Comparison of ENCODE assay signal across 11 mouse cellular contexts in genomic region chr3:27987891-27988536, GRCm38 (mm10). TPM values are rescaled to one million over a fixed set of nuclear protein-coding genes. Genes with fewer than 3 reads are reported as not detected.
DNase-seq lines count a peak whose midpoint lies in the region; ATAC-seq and TF ChIP-seq lines count a peak whose summit lies in the region.
"Had no signal": no experiment of that assay in that cellular context is flagged by ENCODE, and none has a peak within 500 bp of the region (broad histone marks: within the 10 kb centered on the region; RNA-seq: fewer than 3 reads in every experiment).

No protein-coding gene starts in this region.

- H3K36me3 ChIP-seq in heart, embryonic 15.5 days = no peaks in the 10 kb centered on the region
- H3K36me3 ChIP-seq in lung, embryonic 14.5 days (ENCODE audit: insufficient read depth) = no peaks in the 10 kb centered on the region
- H3K36me3 ChIP-seq: hindbrain, embryonic 15.5 days; limb, embryonic 13.5 days had no signal

- H3K27ac ChIP-seq in heart, embryonic 15.5 days = peak overlapping the region; percentile 58
- peak overlapping the region; percentile 11; the same call in 1 of the 2 replicates for H3K27ac ChIP-seq in lung, embryonic 14.5 days (ENCODE audit: low read depth)
- H3K27ac ChIP-seq: hindbrain, embryonic 15.5 days; limb, embryonic 13.5 days had no signal

- DNase-seq in cerebellum, postnatal 10 days = peak; percentile 31 to 37
- no peak for DNase-seq in cerebellum, postnatal 4 days (ENCODE audit: low spot score in 2 of 2)
- peak; percentile 50 for DNase-seq in 3T3-L1 (ENCODE audit: low read depth, low spot score)
- DNase-seq in lung, embryonic 14.5 days = peak; percentile 71
- no peak for DNase-seq in adrenal gland, adult (ENCODE audit: inconsistent age in 2 of 2, low spot score in 1 of 2)
- no peak for DNase-seq in right cerebral cortex, postnatal 4 days
- DNase-seq in cerebellum, adult 11 months = no peak
- DNase-seq: thymus, postnatal 4 days had no signal

- peak overlapping the region; percentile 49 for H3K4me2 ChIP-seq in heart, embryonic 15.5 days
- no peak overlapping the region for H3K4me2 ChIP-seq in lung, embryonic 14.5 days
- H3K4me2 ChIP-seq: hindbrain, embryonic 15.5 days; limb, embryonic 13.5 days had no signal

- no peaks in the 10 kb centered on the region for H3K9me3 ChIP-seq in heart, embryonic 15.5 days (replicated peaks)
- H3K9me3 ChIP-seq in lung, embryonic 14.5 days (ENCODE audit: low read depth, low read length) = no peaks in the 10 kb centered on the region
- H3K9me3 ChIP-seq: hindbrain, embryonic 15.5 days; limb, embryonic 13.5 days had no signal

- H3K9ac ChIP-seq in heart, embryonic 15.5 days = no peak overlapping the region
- no peak overlapping the region for H3K9ac ChIP-seq in lung, embryonic 14.5 days
- H3K9ac ChIP-seq: hindbrain, embryonic 15.5 days; limb, embryonic 13.5 days had no signal

- H3K4me1 ChIP-seq in heart, embryonic 15.5 days (replicated peaks) = peaks cover 23% of the 10 kb centered on the region
- H3K4me1 ChIP-seq in lung, embryonic 14.5 days (ENCODE audit: insufficient read depth) = peaks cover 8% of the 10 kb centered on the region

- no peaks in the 10 kb centered on the region for H3K27me3 ChIP-seq in heart, embryonic 15.5 days
- H3K27me3 ChIP-seq in lung, embryonic 14.5 days (ENCODE audit: insufficient read depth, low read length) = no peaks in the 10 kb centered on the region
- H3K27me3 ChIP-seq: hindbrain, embryonic 15.5 days; limb, embryonic 13.5 days had no signal

- 22% methylated on average over 8 of the region's 8 CpGs for WGBS in heart, embryonic 15.5 days
- WGBS in lung, embryonic 14.5 days = 29% methylated on average over 8 of the region's 8 CpGs

- TF ChIP-seq CTCF in lung, embryonic 14.5 days (IDR thresholded peaks at IDR 0.05; ENCODE audit: low read depth) = no peak

- peak; percentile 16; the same call in 1 of the 2 replicates for ATAC-seq in heart, embryonic 15.5 days (replicated peaks; ENCODE audit: insufficient number of reproducible peaks, insufficient read depth, low FRiP score, low read depth)
- ATAC-seq in lung, embryonic 14.5 days (ENCODE audit: insufficient read depth) = peak; percentile 25; the same call in 1 of the 2 replicates

- 0 out of 2 replicates have a peak overlapping the region, but pooled peaks have one; percentile 5 for H3K4me3 ChIP-seq in heart, embryonic 15.5 days
- H3K4me3 ChIP-seq in lung, embryonic 14.5 days (ENCODE audit: low read depth, low read length) = no peak overlapping the region
- H3K4me3 ChIP-seq: hindbrain, embryonic 15.5 days; limb, embryonic 13.5 days had no signal

RNA-seq across cellular contexts. Expression of gene Pld1, which starts 49.5 kb away (rescaled TPM):
- polyA plus RNA-seq in heart, embryonic 15.5 days (2015; fragmentation: Nextera tagmentation; extraction: Ambion mirVana) = 6.8 and 7.2 TPM in 2 replicates
- 6.4 and 7.5 TPM in 2 replicates for polyA plus RNA-seq in lung, embryonic 14.5 days (2014; fragmentation: Nextera tagmentation; extraction: Ambion mirVana)

Comparison
In these comparisons a context has a peak if more than half of its experiments do, and no peak if none do; other contexts are left out.
1. DNase-seq: peak in cerebellum, postnatal 10 days (2 of 2), 3T3-L1 (single experiment) and lung, embryonic 14.5 days (single experiment); none in cerebellum, postnatal 4 days (0 of 2), adrenal gland, adult (0 of 2), right cerebral cortex, postnatal 4 days (single experiment) and cerebellum, adult 11 months (single experiment).